Mouse (Mus musculus) cortical plate, adult 2 months (tissue): ENCODE measurements around the gene Fndc10.

Source experiments
- CTCF ChIP-seq: fragments of 200-500 bp; IDR thresholded peaks from 2 replicates; pipeline ENCODE4 v1.5.1; 2011; ENCODE audit warnings: mild to moderate bottlenecking, control low read depth, low read length; ENCODE audit not compliant: insufficient read depth; ENCODE audit errors: extremely low read depth
- POLR2A ChIP-seq: fragments of 200-500 bp; IDR thresholded peaks from 2 replicates; pipeline ENCODE4 v1.6.1; 2011; ENCODE audit warnings: mild to moderate bottlenecking, low read length, control low read depth; ENCODE audit not compliant: insufficient read depth; ENCODE audit errors: extremely low read depth

- TF ChIP-seq POLR2A (no peak), CTCF (no peak)
Measured at GRCm38 (mm10) chr4:155739152-155739551, 45.0 kb downstream of the Fndc10 start.
